Mouse (Mus musculus) olfactory bulb, adult 2 months (tissue): Measurements from ENCODE around the gene Mrln. TPM values are rescaled to one million over a fixed set of nuclear protein-coding genes. Genes with fewer than 3 reads are reported as not detected.
"Not testable (repeated sequence)": the region's sequence is repeated elsewhere in the genome, so short reads cannot be mapped to it uniquely, and the experiment has no call there.

Experiments used
- H3K27ac ChIP-seq: fragments of 200-500 bp; 2 replicates; pipeline ENCODE4 v1.5.1; 2012; ENCODE audit warnings: low read depth, low read length; ENCODE audit not compliant: insufficient read depth
- H3K4me1 ChIP-seq: fragments of 200-500 bp; 2 replicates; pipeline ENCODE4 v1.6.1; 2012; ENCODE audit warnings: low read length; ENCODE audit not compliant: control insufficient read depth, insufficient read depth
- H3K4me3 ChIP-seq: fragments of 200-500 bp; 2 replicates; pipeline ENCODE4 v1.5.1; 2012; ENCODE audit warnings: mild to moderate bottlenecking, low read depth, low read length, moderate library complexity; ENCODE audit not compliant: insufficient read depth
- CTCF ChIP-seq: fragments of 200-500 bp; IDR thresholded peaks from 2 replicates; pipeline ENCODE4 v1.5.1; 2012; ENCODE audit warnings: low read depth, mild to moderate bottlenecking, low read length, moderate library complexity; ENCODE audit not compliant: insufficient read depth
- POLR2A ChIP-seq: fragments of 200-500 bp; IDR thresholded peaks from 2 replicates; pipeline ENCODE4 v1.6.1; 2012; ENCODE audit warnings: mild to moderate bottlenecking, low read depth, low read length, moderate library complexity; ENCODE audit not compliant: insufficient read depth
- WGBS: fragments of 180-500 bp; shearing (Covaris S2); methylation state at CpG from one replicate; pipeline ENCODE4 v1.1.7; 2018; 5-methylcytosine and 5-hydroxymethylcytosine counted together
- polyA plus RNA-seq: library from polyadenylated mRNA; stranded (reverse); fragments of >200 nt; gene quantifications from 2 replicates; pipeline ENCODE4 v1.2.4, GENCODE M21; 2012; ENCODE audit warnings: low replicate concordance; ENCODE audit not compliant: missing spikeins, insufficient read depth, insufficient read length

Mrln gene
- polyA plus RNA-seq, 1 experiment = not detected

DNA sequence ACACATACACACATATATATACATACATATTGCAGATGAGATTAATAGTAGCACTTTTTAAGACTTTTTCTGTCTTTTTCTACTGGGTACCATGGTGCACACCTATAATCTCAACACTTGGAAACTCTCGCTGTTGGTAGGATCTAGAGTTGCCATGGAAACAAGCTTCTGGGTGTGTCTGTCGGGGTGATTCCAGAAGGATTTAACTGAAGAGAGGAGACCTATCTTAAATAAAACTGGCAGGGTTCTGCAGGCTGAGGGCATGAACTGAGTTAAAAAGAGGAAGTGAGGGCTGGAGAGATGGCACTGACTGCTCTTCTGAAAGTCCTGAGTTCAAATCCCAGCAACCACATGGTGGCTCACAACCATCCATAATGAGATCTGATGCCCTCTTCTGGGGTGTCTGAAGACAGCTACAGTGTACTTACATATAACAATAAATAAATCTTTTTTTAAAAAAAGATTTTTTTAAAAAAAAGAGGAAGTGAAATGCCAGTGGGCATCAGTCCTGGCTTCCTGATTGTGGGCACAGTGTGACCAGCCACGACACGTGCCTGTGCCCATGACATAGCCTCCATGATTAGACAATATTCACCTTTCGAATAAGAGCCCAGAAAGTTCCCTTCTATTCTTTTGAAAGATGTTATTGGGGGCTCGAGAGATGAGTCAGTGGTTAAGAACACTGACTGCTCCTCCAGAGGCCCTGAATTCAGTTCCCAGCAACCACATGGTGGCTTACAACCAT is 4.8 kb upstream of the Mrln start:
- WGBS = 87% methylated on average over 6 of the region's 6 CpGs
- Histone ChIP-seq H3K4me1 (peaks cover 3% of the 10 kb centered on the region; the same call in 1 of the 2 replicates), H3K27ac (no peak overlapping the region), H3K4me3 (no peak overlapping the region)
- TF ChIP-seq POLR2A (no peak), CTCF (no peak)

DNA sequence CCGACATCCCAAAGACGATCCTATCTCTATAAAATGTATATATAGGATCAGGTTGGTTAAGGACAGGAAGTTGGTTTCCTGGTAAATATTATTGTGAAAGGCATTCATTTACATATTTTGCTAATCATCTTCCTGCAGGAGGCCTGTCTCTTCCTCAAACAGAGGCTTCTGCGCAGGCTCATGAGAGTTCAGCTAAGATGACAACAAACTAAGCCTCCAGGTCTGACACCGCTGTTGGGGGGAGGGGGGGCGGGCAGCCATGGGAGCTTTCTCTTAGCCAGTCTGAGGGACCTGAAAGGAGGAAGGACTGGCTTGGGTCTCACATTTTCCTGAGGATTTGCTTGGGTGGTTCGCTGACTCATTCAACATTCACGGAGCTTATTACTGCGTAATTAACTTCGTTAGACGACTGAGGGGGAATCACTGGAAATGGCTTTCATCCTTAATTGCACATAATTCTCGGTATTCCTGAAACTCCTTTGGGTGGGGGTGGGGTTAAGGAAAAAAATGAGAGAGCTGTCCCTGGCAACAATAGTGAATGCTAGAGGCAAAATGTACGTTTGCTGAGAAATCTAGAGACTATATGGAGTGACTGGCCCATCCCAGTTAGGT is 3.5 kb upstream of the Mrln start:
- Histone ChIP-seq H3K4me3 (no peak overlapping the region), H3K27ac (no peak overlapping the region), H3K4me1 (peaks cover 7% of the 10 kb centered on the region; the same call in 1 of the 2 replicates)
- no peak for TF ChIP-seq CTCF
- TF ChIP-seq POLR2A = no peak
- WGBS = 30% methylated on average over 12 of the region's 12 CpGs

- no peak for TF ChIP-seq POLR2A
- no peak for TF ChIP-seq CTCF
- Histone ChIP-seq H3K4me3 (no peak overlapping the region), H3K27ac (no peak overlapping the region), H3K4me1 (no peaks in the 10 kb centered on the region)
- WGBS = 79% methylated on average over 9 of the region's 9 CpGs
These were observed 6.8 kb downstream of the Mrln start for GRCm38 (mm10) chr10:70211281-70211680.

GRCm38 (mm10) chr10:70220971-70221370 is 16.5 kb downstream of the Mrln start:
- no peak overlapping the region for H3K27ac ChIP-seq
- TF ChIP-seq CTCF = no peak
- TF ChIP-seq POLR2A = no peak

DNA sequence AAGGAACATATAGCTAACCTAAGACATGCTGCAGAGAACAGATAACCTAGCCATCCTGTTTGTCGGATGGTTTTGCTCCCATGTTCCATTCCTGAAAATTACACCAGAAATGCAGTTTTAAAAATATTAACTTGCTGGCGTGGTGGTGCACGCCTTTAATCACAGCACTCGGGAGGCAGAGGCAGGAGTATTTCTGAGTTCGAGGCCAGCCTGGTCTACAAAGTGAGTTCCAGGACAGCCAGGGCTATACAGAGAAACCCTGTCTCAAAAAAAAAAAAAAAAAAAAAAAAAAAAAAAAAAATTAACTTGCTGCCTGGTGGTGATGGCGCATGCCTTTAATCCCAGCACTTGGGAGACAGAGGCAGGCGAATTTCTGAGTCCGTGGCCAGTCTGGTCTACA is 17.8 kb downstream of the Mrln start:
- H3K4me3 ChIP-seq, H3K4me1 ChIP-seq, H3K27ac ChIP-seq: not testable (repeated sequence)
- 95% methylated on average over 8 of the region's 8 CpGs for WGBS

More at GRCm38 (mm10) chr10:70220971-70221370, 16.5 kb downstream of the Mrln start:
- 77% methylated on average over 5 of the region's 5 CpGs for WGBS
- Histone ChIP-seq H3K4me3 (no peak overlapping the region), H3K4me1 (no peaks in the 10 kb centered on the region)

- TF ChIP-seq CTCF (no peak), POLR2A (no peak)
- no peak overlapping the region for H3K27ac ChIP-seq
- WGBS = 93% methylated on average over 6 of the region's 6 CpGs
- H3K4me3 ChIP-seq = no peak overlapping the region
- H3K4me1 ChIP-seq = no peaks in the 10 kb centered on the region
These were observed 20.1 kb downstream of the Mrln start for GRCm38 (mm10) chr10:70224571-70224970.

GRCm38 (mm10) chr10:70225760-70226159 is 21.3 kb downstream of the Mrln start:
- no peak for TF ChIP-seq CTCF
- no peak for TF ChIP-seq POLR2A
- 64% methylated on average over 6 of the region's 6 CpGs for WGBS

DNA sequence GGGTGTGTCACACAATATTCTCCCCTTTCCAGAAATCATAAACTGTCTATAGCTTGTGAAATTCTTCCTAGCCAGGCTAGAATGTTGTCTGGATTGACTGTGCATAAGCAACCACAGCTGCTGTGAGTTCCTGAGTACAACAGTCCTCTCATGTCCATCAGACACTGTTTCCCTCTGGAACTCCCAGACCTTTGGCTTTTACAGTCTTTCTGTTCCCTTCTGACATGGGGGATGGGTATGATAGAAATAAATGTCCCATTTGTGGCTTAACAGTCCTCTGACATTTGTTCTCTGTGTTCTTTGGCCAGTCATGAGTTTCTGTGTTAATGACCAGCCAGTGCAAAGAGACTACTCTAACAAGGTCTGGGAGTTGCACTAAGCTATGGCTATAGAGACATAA is 22.1 kb downstream of the Mrln start:
- Histone ChIP-seq H3K27ac (no peak overlapping the region), H3K4me1 (no peaks in the 10 kb centered on the region), H3K4me3 (no peak overlapping the region)
- no peak for TF ChIP-seq POLR2A
- TF ChIP-seq CTCF = no peak

More at GRCm38 (mm10) chr10:70225760-70226159, 21.3 kb downstream of the Mrln start:
- Histone ChIP-seq H3K4me1 (no peaks in the 10 kb centered on the region), H3K4me3 (no peak overlapping the region), H3K27ac (no peak overlapping the region)

DNA sequence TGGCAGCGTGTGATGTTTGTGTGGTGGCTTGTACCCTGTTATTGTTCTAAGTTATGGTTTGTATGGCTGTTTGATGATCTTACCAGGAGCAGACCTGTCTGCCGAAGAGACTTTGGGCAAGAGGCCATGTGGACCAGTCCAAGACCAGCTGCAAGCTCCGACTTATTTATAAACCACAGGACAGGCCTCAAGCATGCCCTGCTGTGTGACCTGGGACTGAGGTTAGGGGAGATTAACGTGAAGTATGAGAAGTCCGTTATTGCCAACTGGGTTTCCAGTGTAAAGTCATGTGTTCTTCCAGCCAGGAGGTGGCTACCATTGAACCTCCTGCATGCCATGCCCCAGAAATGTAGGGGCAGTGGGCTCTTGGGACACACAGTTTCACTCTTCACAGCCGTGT is 25.9 kb downstream of the Mrln start:
- no peak for TF ChIP-seq POLR2A
- TF ChIP-seq CTCF = no peak
- 89% methylated on average over 6 of the region's 6 CpGs for WGBS
- no peaks in the 10 kb centered on the region for H3K4me1 ChIP-seq
- H3K27ac ChIP-seq = no peak overlapping the region
- no peak overlapping the region for H3K4me3 ChIP-seq

DNA sequence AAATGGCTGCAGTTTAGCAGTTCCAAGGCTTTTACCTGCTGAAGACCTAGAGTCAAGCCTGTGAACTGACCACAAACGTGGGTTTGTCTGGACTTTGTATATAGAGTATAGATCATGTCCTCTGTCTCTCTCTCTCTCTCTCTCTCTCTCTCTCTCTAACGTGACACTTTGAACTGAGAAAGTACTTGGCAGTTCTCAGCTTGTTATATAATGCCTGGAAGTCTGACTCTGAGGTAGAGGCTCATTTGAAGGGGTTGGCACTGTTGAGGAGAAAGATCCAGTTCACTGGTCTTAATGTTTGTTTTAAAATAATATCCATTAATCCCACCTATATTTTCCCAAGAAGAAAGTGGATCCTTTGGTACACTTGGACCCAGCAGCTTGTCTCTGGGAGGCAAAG is 33.5 kb downstream of the Mrln start:
- WGBS = 61% methylated on average over 2 of the region's 2 CpGs
- no peak overlapping the region for H3K27ac ChIP-seq
- H3K4me3 ChIP-seq = no peak overlapping the region
- H3K4me1 ChIP-seq = no peaks in the 10 kb centered on the region
- no peak for TF ChIP-seq CTCF
- no peak for TF ChIP-seq POLR2A
